Mouse (Mus musculus): ENCODE data around the gene Cbx1. TPM values are rescaled to one million over a fixed set of nuclear protein-coding genes. Genes with fewer than 3 reads are reported as not detected.

Cbx1 gene
- polyA plus RNA-seq (2017; shearing (Covaris generic)): 50.7 TPM

GRCm38 (mm10) chr11:96788871-96789795 is at the start of gene Cbx1:
Gene Cbx1, plus strand, starts transcription at chr11:96789127.

GRCm38 (mm10) chr11:96776968-96777962 is 11.7 kb upstream of the Cbx1 start, which contains the start of gene Snx11:
Gene Snx11, minus strand, starts transcription at chr11:96777559.

GRCm38 (mm10) chr11:96829813-96830538 is 41.0 kb downstream of the Cbx1 start, which contains the start of gene Nfe2l1:
Gene Nfe2l1, minus strand, starts transcription at chr11:96829968.

DNA sequence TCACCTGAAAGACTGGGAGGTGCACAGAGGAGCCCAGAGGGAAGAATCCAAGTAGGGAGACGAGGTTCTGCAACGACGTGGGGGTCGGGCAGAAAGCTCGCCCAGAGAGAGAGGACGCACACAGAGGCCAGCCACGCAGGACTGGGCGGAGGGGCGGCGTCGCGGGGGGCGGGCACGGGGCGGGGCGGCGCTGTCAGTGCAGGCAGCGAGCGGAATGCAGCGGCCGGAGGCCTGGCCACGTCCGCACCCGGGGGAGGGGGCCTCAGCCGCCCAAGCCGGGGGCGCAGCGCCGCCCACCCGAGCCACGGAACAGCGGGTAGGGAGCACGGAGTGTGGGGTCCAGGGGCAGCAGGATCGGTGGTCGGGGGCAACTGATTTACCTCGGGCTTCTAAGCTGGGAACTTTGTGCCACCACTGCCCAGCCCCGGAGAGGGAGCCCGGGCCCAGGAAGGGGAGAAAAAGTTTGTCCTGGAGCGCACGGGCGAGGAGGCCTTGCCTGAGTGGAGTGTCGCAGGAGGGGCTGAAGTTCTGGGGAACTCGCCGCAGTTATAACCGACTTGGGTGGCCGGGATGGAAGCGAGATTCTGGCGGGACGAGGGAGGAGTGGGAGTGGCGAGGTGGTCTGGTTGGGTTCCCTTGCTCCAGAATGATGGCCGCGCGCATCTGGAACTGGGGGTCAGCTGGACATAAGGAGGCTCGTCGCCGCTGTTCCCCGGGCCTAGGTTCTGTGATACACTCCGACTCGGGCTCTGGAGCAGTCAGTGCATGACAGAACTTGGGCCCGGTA is 60.9 kb downstream of the Cbx1 start, which contains the start of gene Copz2:
Copz2 (plus strand) TSS at position 190 of the 787 bp plus-strand sequence.

Other genes starting within 250 kb of the Cbx1 start
- gene Snx11, start 11.6 kb upstream of the Cbx1 start, polyA plus RNA-seq (2017; shearing (Covaris generic)): 35.1 TPM
- gene Nfe2l1, start 40.8 kb downstream of the Cbx1 start, polyA plus RNA-seq (2017; shearing (Covaris generic)): 64.3 TPM
- 0.40 TPM for gene Copz2, start 60.7 kb downstream of the Cbx1 start, polyA plus RNA-seq (2017; shearing (Covaris generic))
- gene Cdk5rap3, start 127.4 kb downstream of the Cbx1 start, polyA plus RNA-seq (2017; shearing (Covaris generic)): 86.8 TPM
- 0.33 TPM for gene Prr15l, start 139.0 kb downstream of the Cbx1 start, polyA plus RNA-seq (2017; shearing (Covaris generic))
- gene Pnpo, start 154.9 kb downstream of the Cbx1 start, polyA plus RNA-seq (2017; shearing (Covaris generic)): 39.1 TPM
- 62.9 TPM for gene Sp2, start 193.8 kb downstream of the Cbx1 start, polyA plus RNA-seq (2017; shearing (Covaris generic))
- gene Sp6, start 224.3 kb downstream of the Cbx1 start, polyA plus RNA-seq (2017; shearing (Covaris generic)): 6.7 TPM
- 16.8 TPM for gene Scrn2, start 240.8 kb downstream of the Cbx1 start, polyA plus RNA-seq (2017; shearing (Covaris generic))